Mouse (Mus musculus): ENCODE results near the gene Vmp1. TPM values are rescaled to one million over a fixed set of nuclear protein-coding genes. Genes with fewer than 3 reads are reported as not detected.

Gene Vmp1
- polyA plus RNA-seq, 1 experiment, result 178 TPM

GRCm38 (mm10) chr11:86646136-86646834 lies 37.4 kb downstream of the Vmp1 start:
- Histone ChIP-seq H3K4me1 (ENCODE audit: control insufficient read depth, insufficient read depth, low read length) (peaks cover 2% of the 10 kb centered on the region; the same call in 1 of the 2 replicates), H3K4me3 (ENCODE audit: insufficient read depth, low read length) (no peak overlapping the region), H3K27ac (ENCODE audit: insufficient read depth, low read depth, low read length) (no peak overlapping the region)
- TF ChIP-seq CTCF (IDR thresholded peaks at IDR 0.05; ENCODE audit: low read depth, low read length), result no peak
- TF ChIP-seq POLR2A (IDR thresholded peaks at IDR 0.05; ENCODE audit: borderline replicate concordance, low read depth, low read length), result no peak

- Histone ChIP-seq H3K27ac (ENCODE audit: insufficient read depth, low read depth, low read length) (no peak overlapping the region), H3K4me3 (ENCODE audit: insufficient read depth, low read length) (no peak overlapping the region), H3K4me1 (ENCODE audit: control insufficient read depth, insufficient read depth, low read length) (no peaks in the 10 kb centered on the region)
- TF ChIP-seq POLR2A (IDR thresholded peaks at IDR 0.05; ENCODE audit: borderline replicate concordance, low read depth, low read length), result no peak
Measured at GRCm38 (mm10) chr11:86644553-86644952, 39.1 kb downstream of the Vmp1 start.

DNA sequence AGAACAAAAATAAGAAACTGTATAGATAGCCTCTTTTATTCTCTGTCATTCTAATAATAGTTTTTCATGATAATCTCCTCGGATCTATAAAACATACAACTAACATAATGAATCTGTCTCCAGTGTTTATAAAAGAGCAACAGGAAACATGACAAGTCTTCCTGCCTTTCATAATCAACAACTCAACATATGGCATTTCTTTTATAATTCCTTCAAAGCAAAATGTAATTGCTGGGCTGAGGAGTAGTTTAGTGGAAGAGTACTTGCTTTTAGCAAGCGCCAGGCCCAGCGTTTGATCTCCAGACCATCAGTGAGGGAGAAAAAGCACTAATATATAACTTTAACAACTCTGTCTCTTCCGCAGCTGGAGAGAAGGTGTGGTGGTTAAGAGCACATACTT lies 41.9 kb downstream of the Vmp1 start:
- no peak for TF ChIP-seq POLR2A (IDR thresholded peaks at IDR 0.05; ENCODE audit: borderline replicate concordance, low read depth, low read length)
- TF ChIP-seq CTCF (IDR thresholded peaks at IDR 0.05; ENCODE audit: low read depth, low read length), result no peak

DNA sequence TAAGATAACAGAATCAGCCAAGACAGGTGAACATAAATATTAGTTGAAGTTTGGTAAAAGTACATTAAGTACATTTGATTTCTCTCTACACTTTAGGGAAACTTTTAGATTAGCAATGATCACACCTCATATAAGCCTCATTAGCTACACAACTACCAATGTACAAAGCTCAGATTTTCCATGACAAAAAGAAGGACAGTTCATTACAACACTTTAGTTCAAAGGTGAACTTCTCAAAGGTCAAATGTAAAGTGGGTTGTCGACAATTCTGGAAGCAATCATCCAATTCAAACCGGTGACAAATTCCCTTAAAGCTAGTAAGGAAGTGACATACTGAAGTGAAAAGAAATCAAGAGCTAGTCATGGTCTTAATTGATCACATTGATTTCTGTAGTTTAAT lies 45.9 kb downstream of the Vmp1 start:
- TF ChIP-seq POLR2A (IDR thresholded peaks at IDR 0.05; ENCODE audit: borderline replicate concordance, low read depth, low read length), result no peak
- TF ChIP-seq CTCF (IDR thresholded peaks at IDR 0.05; ENCODE audit: low read depth, low read length), result no peak
- H3K4me1 ChIP-seq (ENCODE audit: control insufficient read depth, insufficient read depth, low read length), result peaks cover 8% of the 10 kb centered on the region
- H3K4me3 ChIP-seq (ENCODE audit: insufficient read depth, low read length), result no peak overlapping the region
- H3K27ac ChIP-seq (ENCODE audit: insufficient read depth, low read depth, low read length), result no peak overlapping the region

More for the DNA sequence above, 41.9 kb downstream of the Vmp1 start:
- no peaks in the 10 kb centered on the region for H3K4me1 ChIP-seq (ENCODE audit: control insufficient read depth, insufficient read depth, low read length)
- no peak overlapping the region for H3K27ac ChIP-seq (ENCODE audit: insufficient read depth, low read depth, low read length)
- H3K4me3 ChIP-seq (ENCODE audit: insufficient read depth, low read length), result no peak overlapping the region

- Histone ChIP-seq H3K27ac (ENCODE audit: insufficient read depth, low read depth, low read length) (no peak overlapping the region), H3K4me1 (ENCODE audit: control insufficient read depth, insufficient read depth, low read length) (peaks cover 11% of the 10 kb centered on the region), H3K4me3 (ENCODE audit: insufficient read depth, low read length) (no peak overlapping the region)
- no peak for TF ChIP-seq POLR2A (IDR thresholded peaks at IDR 0.05; ENCODE audit: borderline replicate concordance, low read depth, low read length)
- no peak for TF ChIP-seq CTCF (IDR thresholded peaks at IDR 0.05; ENCODE audit: low read depth, low read length)
Measured at GRCm38 (mm10) chr11:86634396-86634795, 49.2 kb downstream of the Vmp1 start.

DNA sequence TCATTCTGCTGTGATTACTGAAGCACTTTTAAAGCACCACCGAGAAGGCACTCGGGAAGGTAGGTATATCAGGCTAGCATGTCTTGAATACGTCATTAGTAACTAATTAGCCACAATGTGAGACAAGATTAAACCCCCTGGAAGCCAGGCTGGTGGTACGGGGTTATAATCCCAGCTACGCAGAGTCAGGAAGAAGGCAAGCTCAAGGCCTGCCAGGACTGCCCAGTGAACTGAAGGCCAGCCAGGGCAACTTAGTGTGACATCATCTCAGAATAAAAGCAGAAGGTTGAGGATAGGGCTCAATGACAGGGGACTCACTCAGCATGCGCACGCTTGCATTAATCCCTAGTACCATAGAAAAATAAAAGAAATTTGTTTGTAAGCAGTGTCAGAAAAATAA lies 53.7 kb downstream of the Vmp1 start:
- peaks cover 22% of the 10 kb centered on the region for H3K4me1 ChIP-seq (ENCODE audit: control insufficient read depth, insufficient read depth, low read length)
- TF ChIP-seq CTCF (IDR thresholded peaks at IDR 0.05; ENCODE audit: low read depth, low read length) (no peak), POLR2A (IDR thresholded peaks at IDR 0.05; ENCODE audit: borderline replicate concordance, low read depth, low read length) (no peak)
- H3K4me3 ChIP-seq (ENCODE audit: insufficient read depth, low read length), result no peak overlapping the region
- H3K27ac ChIP-seq (ENCODE audit: insufficient read depth, low read depth, low read length), result 0 out of 2 replicates have a peak overlapping the region, but pooled peaks have one; percentile 2

- no peak overlapping the region for H3K4me3 ChIP-seq (ENCODE audit: insufficient read depth, low read length)
- TF ChIP-seq CTCF (IDR thresholded peaks at IDR 0.05; ENCODE audit: low read depth, low read length), result no peak
- no peak for TF ChIP-seq POLR2A (IDR thresholded peaks at IDR 0.05; ENCODE audit: borderline replicate concordance, low read depth, low read length)
- no peak overlapping the region for H3K27ac ChIP-seq (ENCODE audit: insufficient read depth, low read depth, low read length)
- H3K4me1 ChIP-seq (ENCODE audit: control insufficient read depth, insufficient read depth, low read length), result peaks cover 17% of the 10 kb centered on the region
Measured at GRCm38 (mm10) chr11:86629445-86629844, 54.2 kb downstream of the Vmp1 start.

GRCm38 (mm10) chr11:86628448-86628847 lies 55.2 kb downstream of the Vmp1 start:
- TF ChIP-seq POLR2A (IDR thresholded peaks at IDR 0.05; ENCODE audit: borderline replicate concordance, low read depth, low read length) (no peak), CTCF (IDR thresholded peaks at IDR 0.05; ENCODE audit: low read depth, low read length) (no peak)
- Histone ChIP-seq H3K4me3 (ENCODE audit: insufficient read depth, low read length) (no peak overlapping the region), H3K4me1 (ENCODE audit: control insufficient read depth, insufficient read depth, low read length) (peaks cover 19% of the 10 kb centered on the region), H3K27ac (ENCODE audit: insufficient read depth, low read depth, low read length) (no peak overlapping the region)

DNA sequence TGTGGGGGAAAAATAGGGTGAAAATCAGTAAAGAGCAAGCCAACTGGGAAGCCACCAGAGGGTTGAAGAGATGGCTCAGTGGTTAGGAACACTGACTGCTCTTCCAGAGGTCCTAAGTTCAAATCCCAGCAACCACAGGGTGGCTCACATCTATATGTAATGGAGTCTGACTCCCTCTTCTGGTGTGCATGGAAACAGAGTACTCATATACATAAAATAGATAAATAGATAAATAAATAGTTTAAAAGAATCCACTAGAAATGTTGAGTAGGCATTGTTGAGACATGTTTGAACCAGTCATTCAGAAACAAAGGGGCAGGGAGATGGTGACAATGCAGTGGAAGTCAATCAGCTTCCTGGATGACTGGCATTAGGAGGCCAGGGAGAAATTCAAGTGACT lies 56.0 kb downstream of the Vmp1 start:
- H3K4me3 ChIP-seq (ENCODE audit: insufficient read depth, low read length), result no peak overlapping the region
- peaks cover 26% of the 10 kb centered on the region for H3K4me1 ChIP-seq (ENCODE audit: control insufficient read depth, insufficient read depth, low read length)
- no peak overlapping the region for H3K27ac ChIP-seq (ENCODE audit: insufficient read depth, low read depth, low read length)
- TF ChIP-seq CTCF (IDR thresholded peaks at IDR 0.05; ENCODE audit: low read depth, low read length) (no peak), POLR2A (IDR thresholded peaks at IDR 0.05; ENCODE audit: borderline replicate concordance, low read depth, low read length) (no peak)

- no peak for TF ChIP-seq POLR2A (IDR thresholded peaks at IDR 0.05; ENCODE audit: borderline replicate concordance, low read depth, low read length)
- TF ChIP-seq CTCF (IDR thresholded peaks at IDR 0.05; ENCODE audit: low read depth, low read length), result no peak
- H3K27ac ChIP-seq (ENCODE audit: insufficient read depth, low read depth, low read length), result no peak overlapping the region
- H3K4me3 ChIP-seq (ENCODE audit: insufficient read depth, low read length), result no peak overlapping the region
- H3K4me1 ChIP-seq (ENCODE audit: control insufficient read depth, insufficient read depth, low read length), result peaks cover 28% of the 10 kb centered on the region
Measured at GRCm38 (mm10) chr11:86626714-86627113, 56.9 kb downstream of the Vmp1 start.
